Mouse (Mus musculus) MEL (cell line): ENCODE results near the gene Tha1. TPM values are rescaled to one million over a fixed set of nuclear protein-coding genes. Genes with fewer than 3 reads are reported as not detected.

ENCODE experiments used
- DNase-seq: peaks from one replicate; pipeline ENCODE4 v3.0.0; 2011; ENCODE audit warnings: low read depth, low spot score
- H3K27ac ChIP-seq: 2 replicates; pipeline ENCODE4 v1.5.1; 2012; ENCODE audit warnings: low read depth, mild to moderate bottlenecking, control low read depth, low read length, moderate library complexity; ENCODE audit not compliant: control insufficient read depth
- H3K27me3 ChIP-seq, 2 experiments: fragments of 150-350 bp in 1 of 2; sonication (generic) in 1 of 2; 2 replicates each; pipeline ENCODE4 v1.6.1; 2012; ENCODE audit warnings: low read length in 2 of 2, mild to moderate bottlenecking in 2 of 2, improper control_type of control experiment in 1 of 2, moderate library complexity in 1 of 2; ENCODE audit not compliant: insufficient read depth in 2 of 2, control insufficient read depth in 1 of 2
- H3K36me3 ChIP-seq, 2 experiments: 2 replicates each; pipeline ENCODE4 v1.6.1; 2012 to 2014; ENCODE audit warnings: low read length in 2 of 2, improper control_type of control experiment in 1 of 2, inconsistent platforms in 1 of 2, mild to moderate bottlenecking in 1 of 2; ENCODE audit not compliant: insufficient read depth in 2 of 2, control insufficient read depth in 1 of 2
- H3K4me1 ChIP-seq, 2 experiments: fragments of 150-350 bp in 1 of 2; sonication (generic) in 1 of 2; 2 replicates each; pipeline ENCODE4 v1.6.1; 2012; ENCODE audit warnings: low read length in 2 of 2, improper control_type of control experiment in 1 of 2, mild to moderate bottlenecking in 1 of 2; ENCODE audit not compliant: insufficient read depth in 2 of 2, control insufficient read depth in 1 of 2
- H3K4me3 ChIP-seq, 2 experiments: fragments of 150-350 bp in 1 of 2; sonication (generic) in 1 of 2; 2 replicates each; pipeline ENCODE4 v1.5.1; 2012; ENCODE audit warnings: low read depth in 2 of 2, low read length in 2 of 2, mild to moderate bottlenecking in 2 of 2, moderate library complexity in 2 of 2, control low read depth in 1 of 2, improper control_type of control experiment in 1 of 2; ENCODE audit not compliant: control insufficient read depth in 1 of 2, insufficient read depth in 1 of 2
- H3K79me2 ChIP-seq: 2 replicates; pipeline ENCODE4 v1.6.1; 2012; ENCODE audit warnings: mild to moderate bottlenecking, low read length, moderate library complexity; ENCODE audit not compliant: control insufficient read depth, poor library complexity, insufficient read depth
- H3K9ac ChIP-seq: 2 replicates; pipeline ENCODE4 v1.6.1; 2012; ENCODE audit warnings: low read depth, mild to moderate bottlenecking, control low read depth, low read length, moderate library complexity; ENCODE audit not compliant: control insufficient read depth, poor library complexity, severe bottlenecking
- H3K9me3 ChIP-seq: fragments of 150-350 bp; sonication (generic); replicated peaks from 2 replicates; pipeline ENCODE4 v1.6.1; 2012; ENCODE audit warnings: mild to moderate bottlenecking, low read length, improper control_type of control experiment, moderate library complexity; ENCODE audit not compliant: insufficient read depth
- BHLHE40 ChIP-seq: IDR thresholded peaks from 2 replicates; pipeline ENCODE4 v1.6.1; 2012; ENCODE audit warnings: low read depth, mild to moderate bottlenecking, inconsistent platforms, low read length, improper control_type of control experiment, borderline replicate concordance
- CHD1 ChIP-seq: IDR thresholded peaks from 2 replicates; pipeline ENCODE4 v1.6.1; 2012; ENCODE audit warnings: low read depth, mild to moderate bottlenecking, inconsistent platforms, low read length, improper control_type of control experiment
- E2F4 ChIP-seq: IDR thresholded peaks from 2 replicates; pipeline ENCODE4 v1.6.1; 2011; ENCODE audit warnings: low read depth, low read length, improper control_type of control experiment, borderline replicate concordance
- EP300 ChIP-seq, 2 experiments: IDR thresholded peaks; 2 replicates each; pipeline ENCODE4 v1.6.1; 2011; ENCODE audit warnings: improper control_type of control experiment in 2 of 2, low read length in 2 of 2, low read depth in 1 of 2, mild to moderate bottlenecking in 1 of 2
- JUND ChIP-seq: IDR thresholded peaks from 2 replicates; pipeline ENCODE4 v1.6.1; 2011; ENCODE audit warnings: low read depth, mild to moderate bottlenecking, improper control_type of control experiment, low read length
- MAX ChIP-seq: IDR thresholded peaks from 2 replicates; pipeline ENCODE4 v1.6.1; 2011; ENCODE audit warnings: low read length, improper control_type of control experiment
- NRF1 ChIP-seq: IDR thresholded peaks from 2 replicates; pipeline ENCODE4 v1.6.1; 2014; ENCODE audit warnings: low read depth, mild to moderate bottlenecking, inconsistent platforms, low read length, improper control_type of control experiment, moderate library complexity; ENCODE audit not compliant: poor library complexity, insufficient read depth, severe bottlenecking
- POLR2A ChIP-seq, 2 experiments: IDR thresholded peaks; 2 replicates each; pipeline ENCODE4 v1.6.1; 2011 to 2012; ENCODE audit warnings: low read length in 2 of 2, mild to moderate bottlenecking in 2 of 2, control low read depth in 1 of 2, improper control_type of control experiment in 1 of 2, low read depth in 1 of 2, moderate library complexity in 1 of 2; ENCODE audit not compliant: control insufficient read depth in 1 of 2, insufficient read depth in 1 of 2, poor library complexity in 1 of 2
- SIN3A ChIP-seq: IDR thresholded peaks from 2 replicates; pipeline ENCODE4 v1.6.1; 2012; ENCODE audit warnings: low read length, improper control_type of control experiment, inconsistent platforms
- USF1 ChIP-seq: IDR thresholded peaks from 2 replicates; pipeline ENCODE4 v1.6.1; 2014; ENCODE audit warnings: low read depth, mild to moderate bottlenecking, inconsistent platforms, low read length, improper control_type of control experiment, moderate library complexity
- ZKSCAN1 ChIP-seq: IDR thresholded peaks from 2 replicates; pipeline ENCODE4 v1.6.1; 2012; ENCODE audit warnings: low read depth, mild to moderate bottlenecking, inconsistent platforms, low read length, improper control_type of control experiment, moderate library complexity
- ZMIZ1 ChIP-seq: IDR thresholded peaks from 2 replicates; pipeline ENCODE4 v1.6.1; 2012; ENCODE audit warnings: low read depth, mild to moderate bottlenecking, inconsistent platforms, low read length, improper control_type of control experiment, moderate library complexity
- polyA plus RNA-seq, 2 experiments: library from polyadenylated mRNA; stranded (reverse) in 1 of 2; unstranded in 1 of 2; fragments of >175 nt in 1 of 2; fragments of >200 nt in 1 of 2; gene quantifications; 2 replicates each; pipeline versions ENCODE4 v1.2.1 to v1.2.4; 2012; ENCODE audit warnings: low replicate concordance in 2 of 2, low read depth in 1 of 2; ENCODE audit not compliant: insufficient read length in 2 of 2, insufficient read depth in 1 of 2, missing spikeins in 1 of 2
- total RNA-seq: library from RNA; depleted of rRNA; stranded (reverse); fragments of 300-350 nt; gene quantifications from 2 replicates; pipeline ENCODE4 v1.2.3, GENCODE M21; 2012

Tha1 gene
- total and polyA plus RNA-seq, 3 experiments: 0.12 TPM; not detected in 2

DNA sequence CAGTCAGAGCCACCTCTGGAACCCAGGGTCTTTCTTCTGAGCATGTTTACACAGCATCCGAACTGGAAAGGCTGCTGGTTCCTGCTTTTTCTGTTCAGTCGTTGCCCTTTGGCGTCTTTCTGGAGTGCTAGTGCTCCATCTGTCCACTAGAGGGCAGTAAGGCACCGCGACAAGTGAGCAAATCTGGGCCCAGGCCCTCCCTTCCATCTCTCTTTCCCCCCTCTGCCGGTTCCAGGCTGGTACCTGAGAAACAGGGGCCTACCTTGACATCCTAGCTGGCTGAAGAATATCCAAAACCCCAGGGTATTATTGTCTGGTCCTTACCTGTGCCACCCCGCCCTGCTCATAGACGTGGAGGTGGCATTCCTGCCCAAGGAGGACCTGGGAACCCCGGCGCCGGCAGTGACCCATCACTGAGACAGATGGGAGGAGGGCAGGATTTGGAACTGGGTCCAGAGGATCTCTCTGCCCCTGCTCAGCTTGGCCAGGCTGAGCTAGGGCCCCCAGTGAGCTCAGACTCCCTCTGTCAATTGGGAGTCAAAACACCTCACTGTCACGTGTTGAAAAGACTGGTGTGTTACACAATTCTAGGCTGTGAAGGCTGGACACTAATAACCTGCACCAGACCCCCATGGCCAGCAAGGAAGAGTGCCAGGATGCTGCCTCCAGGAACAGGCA lies 2.5 kb downstream of the Tha1 start (continued):
- TF ChIP-seq E2F4 (no peak), JUND (no peak)

DNA sequence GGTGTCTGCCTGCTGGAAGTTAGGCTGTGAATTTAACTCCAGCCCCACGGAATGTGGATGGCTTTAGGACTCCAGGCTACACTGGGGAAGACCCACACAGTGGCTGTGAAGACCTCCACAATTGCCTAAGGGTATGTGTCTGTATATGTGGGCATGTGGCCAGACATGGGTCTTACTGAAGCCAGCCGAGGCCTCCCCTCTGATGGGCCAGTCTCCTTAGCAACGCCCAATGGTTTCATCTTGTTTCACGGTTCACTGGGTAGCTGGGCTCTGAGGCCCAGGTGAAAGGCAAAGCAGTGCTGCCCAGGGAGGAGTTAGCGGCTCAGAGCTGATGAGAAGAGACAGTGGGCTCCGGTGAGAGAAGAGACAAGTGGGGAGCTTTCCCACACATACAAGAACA lies 7.3 kb downstream of the Tha1 start:
- no peaks in the 10 kb centered on the region for H3K79me2 ChIP-seq
- no peaks in the 10 kb centered on the region for H3K4me1 ChIP-seq
- H3K9ac ChIP-seq: no peak overlapping the region
- DNase-seq: no peak
- no peak for TF ChIP-seq BHLHE40
- TF ChIP-seq JUND: no peak
- no peak for TF ChIP-seq ZMIZ1
- no peak for TF ChIP-seq E2F4
- TF ChIP-seq SIN3A: no peak
- no peak for TF ChIP-seq USF1
- TF ChIP-seq MAX: no peak
- TF ChIP-seq NRF1: no peak
- no peak for TF ChIP-seq ZKSCAN1
- no peaks in the 10 kb centered on the region for H3K36me3 ChIP-seq
- H3K27ac ChIP-seq: no peak overlapping the region
- H3K27me3 ChIP-seq: no peaks in the 10 kb centered on the region
- no peak overlapping the region for H3K4me3 ChIP-seq
- H3K9me3 ChIP-seq: no peaks in the 10 kb centered on the region

DNA sequence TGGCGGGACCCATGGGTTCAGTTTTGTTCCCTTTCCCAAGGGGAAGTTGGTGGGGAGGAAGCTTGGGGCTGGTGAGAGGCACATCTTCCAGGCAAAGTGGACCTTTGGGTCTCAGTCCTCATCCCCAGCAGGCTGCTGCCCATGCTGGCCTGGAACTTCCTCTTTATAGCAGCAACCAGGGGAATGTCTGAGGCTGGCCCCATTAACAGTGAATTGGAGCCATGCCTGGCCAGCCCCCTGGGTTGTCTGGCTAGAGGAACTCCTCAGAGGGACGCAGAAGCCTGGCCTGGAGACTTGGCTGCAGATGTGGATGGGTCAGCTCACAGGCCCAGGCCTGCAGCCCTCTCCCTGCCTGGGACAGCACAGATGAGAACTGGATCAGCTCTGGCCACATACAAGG lies 8.5 kb downstream of the Tha1 start:
- Histone ChIP-seq H3K9me3 (no peaks in the 10 kb centered on the region), H3K79me2 (no peaks in the 10 kb centered on the region), H3K27ac (no peak overlapping the region), H3K4me1 (no peaks in the 10 kb centered on the region), H3K9ac (no peak overlapping the region), H3K36me3 (no peaks in the 10 kb centered on the region), H3K4me3 (no peak overlapping the region), H3K27me3 (no peaks in the 10 kb centered on the region)
- peak; percentile 45 for DNase-seq
- no peak for TF ChIP-seq CHD1
- no peak for TF ChIP-seq EP300 (IDR thresholded peaks at IDR 0.05; ENCODE audit: low read depth in 1 of 2, low read length in 2 of 2)
- 0 out of 4 replicates have a peak, but pooled peaks of 1 of the 2 experiments have one; percentile 43 for TF ChIP-seq POLR2A (IDR thresholded peaks at IDR 0.05; ENCODE audit: control insufficient read depth in 1 of 2, insufficient read depth in 1 of 2, low read depth in 1 of 2, low read length in 2 of 2, poor library complexity in 1 of 2)
